Mouse (Mus musculus): ENCODE data around the gene Neto2.
"Not testable (repeated sequence)": the region's sequence is repeated elsewhere in the genome, so short reads cannot be mapped to it uniquely, and the experiment has no call there.

The Neto2 gene

GRCm38 (mm10) chr8:85700751-85701351 is at the start of gene Neto2:
Gene Neto2 (minus strand): TSS chr8:85700924.
- peak; percentile 58 to 77 for DNase-seq

DNA sequence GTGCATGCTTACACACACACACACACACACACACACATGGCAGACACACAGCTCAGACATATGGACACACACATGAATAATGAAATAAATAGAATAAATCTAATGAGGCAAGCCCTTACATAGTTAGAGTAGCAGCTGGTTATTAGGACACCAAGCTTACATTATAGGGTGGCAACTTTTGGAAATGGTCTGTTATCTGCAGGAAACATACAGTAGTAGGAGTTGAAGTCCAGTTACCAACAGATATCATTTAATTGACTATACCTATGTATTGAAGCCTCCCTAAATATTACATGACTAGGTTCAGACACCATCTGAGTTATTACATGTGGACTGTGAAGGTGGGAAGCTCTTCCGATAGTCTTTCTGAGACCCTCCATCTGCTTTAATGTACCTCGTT is 44.3 kb upstream of the Neto2 start:
- DNase-seq = no peak

GRCm38 (mm10) chr8:85730545-85730944 is 29.8 kb upstream of the Neto2 start:
- DNase-seq = no peak

GRCm38 (mm10) chr8:85717271-85717670 is 16.5 kb upstream of the Neto2 start:
- DNase-seq = no peak

GRCm38 (mm10) chr8:85716696-85717095 is 16.0 kb upstream of the Neto2 start:
- DNase-seq = no peak

DNA sequence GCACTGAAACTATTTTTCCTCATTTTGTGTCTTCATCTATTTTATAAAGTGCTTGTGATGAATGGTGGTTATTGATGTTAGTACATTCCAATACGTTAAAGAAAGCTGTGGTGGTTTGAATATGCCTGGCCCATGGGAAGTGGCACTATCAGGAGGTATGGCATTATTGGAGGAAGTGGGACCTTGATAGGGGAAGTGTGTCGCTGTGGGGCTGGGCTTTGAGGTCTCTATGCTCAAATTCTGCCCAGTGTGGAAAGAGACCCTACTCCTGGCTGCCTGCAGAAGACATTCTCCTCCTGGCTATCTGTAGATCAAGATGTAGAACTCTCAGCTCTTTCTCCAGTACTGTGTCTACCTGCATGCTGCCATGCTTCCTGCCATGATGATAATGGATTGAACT is 6.3 kb upstream of the Neto2 start:
- DNase-seq = no peak

DNA sequence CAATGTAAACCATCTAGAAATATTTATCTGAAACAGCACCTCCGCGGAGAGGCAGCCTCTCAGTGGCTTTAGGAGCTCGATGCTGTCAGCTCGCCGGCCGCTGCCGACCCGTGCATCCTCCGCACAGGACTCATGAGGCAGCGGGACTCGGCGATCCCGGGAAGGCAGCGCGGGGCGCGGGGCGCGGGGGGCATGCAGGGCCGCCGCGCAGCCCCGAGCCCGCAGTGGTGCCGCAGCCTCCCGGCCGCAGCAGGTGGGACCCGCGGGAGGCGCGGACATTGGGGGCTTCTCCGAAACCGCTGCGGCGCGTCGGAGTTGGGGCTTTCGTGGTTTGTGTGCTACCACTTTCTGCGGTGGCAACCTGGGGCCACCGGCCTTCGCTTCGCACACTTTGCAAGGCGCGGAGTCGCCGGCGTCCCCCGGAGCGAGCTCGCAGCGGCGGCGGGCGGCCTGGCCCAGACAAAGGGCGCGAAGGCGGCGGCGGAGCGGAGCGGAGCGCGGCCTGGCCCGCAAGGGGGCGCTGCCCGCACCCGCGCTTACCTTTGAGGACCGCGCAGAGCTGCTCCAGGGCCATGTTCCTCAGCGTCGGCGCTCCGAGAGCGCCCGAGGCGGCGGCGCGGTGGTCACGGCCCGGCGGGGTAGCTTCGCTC is 498 bp downstream of the Neto2 start:
- peak; percentile 35 to 52 for DNase-seq

- peak; percentile 50 to 66 for DNase-seq
Observed at GRCm38 (mm10) chr8:85699051-85699450, 1.7 kb downstream of the Neto2 start.

DNA sequence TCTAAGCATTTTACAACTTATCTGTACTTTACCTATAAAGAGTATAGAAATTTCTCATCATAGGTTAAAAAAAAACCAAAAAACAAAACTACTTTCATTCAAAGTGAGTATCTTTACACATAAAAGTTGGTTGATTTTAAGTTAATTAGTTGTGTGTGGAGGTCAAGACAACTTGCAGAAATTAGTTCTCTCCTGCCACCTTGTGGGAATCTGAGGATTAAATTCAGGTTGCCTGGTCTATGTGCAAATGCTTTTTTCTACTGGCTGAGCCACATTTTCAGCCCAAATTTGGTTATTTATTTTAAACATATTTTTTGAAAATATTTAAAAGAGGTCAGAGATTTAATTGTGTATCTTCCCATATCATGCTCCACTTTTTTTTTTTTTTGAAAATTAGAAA is 35.6 kb downstream of the Neto2 start:
- DNase-seq = peak in 1 of 2 experiments; percentile 42

- DNase-seq = peak; percentile 60 to 79
Observed at GRCm38 (mm10) chr8:85661995-85662394, 38.7 kb downstream of the Neto2 start.

DNA sequence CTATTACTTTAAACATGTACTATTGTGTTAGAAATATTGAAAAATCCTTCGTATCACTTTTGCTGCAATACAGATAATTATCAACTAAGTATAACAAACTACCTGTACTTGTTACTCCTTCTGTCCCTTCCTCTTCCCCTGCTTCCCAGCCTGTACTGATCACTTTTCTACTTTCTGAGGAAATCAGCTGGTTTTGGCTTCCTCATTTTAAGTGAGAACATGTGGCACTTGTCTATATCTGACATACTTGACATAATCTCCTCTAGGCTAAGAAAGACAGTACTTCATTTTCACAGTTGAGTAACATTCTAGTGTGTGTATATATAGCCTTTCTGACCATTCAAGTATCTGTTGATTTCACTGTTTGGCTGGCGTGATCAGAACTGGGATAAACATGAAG is 49.5 kb downstream of the Neto2 start:
- no peak for DNase-seq

- DNase-seq = no peak
Observed at GRCm38 (mm10) chr8:85648553-85648952, 52.2 kb downstream of the Neto2 start.

GRCm38 (mm10) chr8:85644921-85645665 is 55.6 kb downstream of the Neto2 start:
- no peak for DNase-seq

DNA sequence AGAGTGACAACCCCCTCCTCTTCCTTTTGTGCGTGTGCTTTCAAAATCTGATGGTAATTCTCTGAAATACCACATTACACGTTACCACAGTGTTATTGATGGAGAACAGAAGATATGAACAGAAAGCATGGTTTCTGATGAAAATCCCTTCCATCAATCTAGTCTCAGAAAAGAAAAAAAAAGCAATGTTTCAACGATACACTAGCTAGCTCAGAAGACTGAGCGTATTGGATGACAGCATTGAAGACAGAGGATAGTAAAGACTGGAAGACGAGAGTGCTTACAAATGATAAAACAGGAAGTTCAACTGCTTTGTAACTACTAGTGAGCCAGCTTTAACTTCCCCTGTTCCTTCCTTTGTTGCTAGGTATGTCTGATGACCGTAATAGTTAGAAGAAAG is 76.3 kb downstream of the Neto2 start:
- no peak for DNase-seq

- no peak for DNase-seq
Observed at GRCm38 (mm10) chr8:85623246-85623645, 77.5 kb downstream of the Neto2 start.

GRCm38 (mm10) chr8:85618789-85619188 is 81.9 kb downstream of the Neto2 start:
- DNase-seq = no peak

- not testable (repeated sequence) for DNase-seq
Observed at GRCm38 (mm10) chr8:85617125-85617524, 83.6 kb downstream of the Neto2 start.

- no peak for DNase-seq
Observed at GRCm38 (mm10) chr8:85608836-85609235, 91.9 kb downstream of the Neto2 start.

GRCm38 (mm10) chr8:85607804-85608203 is 92.9 kb downstream of the Neto2 start:
- DNase-seq = no peak

DNA sequence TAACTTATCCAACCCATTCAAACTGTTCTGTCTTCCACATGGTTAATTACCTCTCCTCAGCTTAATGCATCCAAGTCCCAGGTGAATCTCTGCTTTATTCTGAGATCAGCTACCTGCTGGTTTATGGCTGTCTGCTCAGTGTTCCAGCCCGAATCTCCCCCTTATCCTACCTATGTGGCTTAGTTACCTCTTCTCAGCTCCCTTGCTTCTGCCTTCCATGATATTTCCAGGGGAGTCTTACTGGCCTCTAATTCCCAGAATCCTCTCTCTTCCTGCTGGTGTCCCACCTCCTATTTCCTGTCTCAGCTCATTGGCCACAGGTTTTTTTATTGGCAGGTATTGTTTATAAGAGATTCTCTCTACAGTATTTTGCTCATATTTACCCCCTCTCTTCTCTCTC is 93.8 kb downstream of the Neto2 start:
- no peak for DNase-seq

DNA sequence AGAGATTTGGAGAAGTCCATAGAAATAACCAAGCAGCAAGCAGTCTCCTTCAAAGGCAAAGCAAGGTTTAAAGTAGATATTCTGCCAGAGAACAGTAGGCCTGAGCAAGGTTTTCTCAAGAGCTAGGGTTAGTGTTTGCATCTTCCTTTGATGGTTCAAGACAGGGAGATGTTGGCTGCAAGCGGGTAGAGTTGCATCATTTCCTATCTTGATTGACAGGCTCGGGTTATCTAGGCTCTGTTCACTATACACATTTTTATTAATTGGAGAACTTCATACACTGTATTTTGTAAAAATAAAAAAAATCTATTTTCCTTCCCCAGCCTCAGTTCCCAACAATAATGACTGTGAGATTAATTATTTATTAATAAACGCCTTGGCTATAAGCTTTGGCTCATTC is 94.2 kb downstream of the Neto2 start:
- no peak for DNase-seq

- DNase-seq = no peak
Observed at GRCm38 (mm10) chr8:85604201-85604600, 96.5 kb downstream of the Neto2 start.

- DNase-seq = peak; percentile 43 to 67
Observed at GRCm38 (mm10) chr8:85603203-85603895, 97.4 kb downstream of the Neto2 start.

Data from kidney, postnatal 25 days (tissue).